Mouse (Mus musculus) liver, embryonic 15.5 days (tissue): ENCODE results near the gene Mn1. TPM values are rescaled to one million over a fixed set of nuclear protein-coding genes. Genes with fewer than 3 reads are reported as not detected.

Experiments used
- ATAC-seq: fragments of 200-750 bp; cut with Nextera tagmentation; 2 replicates; pipeline ENCODE4 v1.8.0; 2017; ENCODE audit warnings: moderate number of reproducible peaks, mild to moderate bottlenecking, moderate library complexity; ENCODE audit not compliant: insufficient read depth
- H3K27ac ChIP-seq: fragments of 300-500 bp; sonication (generic); replicated peaks from 2 replicates; pipeline ENCODE4 v1.5.1; 2015; ENCODE audit warnings: mild to moderate bottlenecking, inconsistent platforms
- H3K27me3 ChIP-seq: fragments of 300-500 bp; sonication (generic); 2 replicates; pipeline ENCODE4 v1.6.1; 2015; ENCODE audit warnings: mild to moderate bottlenecking, inconsistent platforms
- H3K36me3 ChIP-seq: fragments of 300-500 bp; sonication (generic); replicated peaks from 2 replicates; pipeline ENCODE4 v1.6.1; 2015; ENCODE audit warnings: moderate library complexity, mild to moderate bottlenecking, inconsistent platforms
- H3K4me1 ChIP-seq: fragments of 300-500 bp; sonication (generic); replicated peaks from 2 replicates; pipeline ENCODE4 v1.6.1; 2015; ENCODE audit warnings: inconsistent platforms
- H3K4me2 ChIP-seq: fragments of 300-500 bp; sonication (generic); 2 replicates; pipeline ENCODE4 v1.6.1; 2015; ENCODE audit warnings: moderate library complexity, mild to moderate bottlenecking, inconsistent platforms
- H3K4me3 ChIP-seq: fragments of 300-500 bp; sonication (generic); replicated peaks from 2 replicates; pipeline ENCODE4 v1.5.1; 2015; ENCODE audit warnings: mild to moderate bottlenecking, inconsistent platforms
- H3K9ac ChIP-seq: fragments of 300-500 bp; sonication (generic); 2 replicates; pipeline ENCODE4 v1.6.1; 2015; ENCODE audit warnings: moderate library complexity, mild to moderate bottlenecking, inconsistent platforms
- H3K9me3 ChIP-seq: fragments of 300-500 bp; sonication (generic); replicated peaks from 2 replicates; pipeline ENCODE4 v1.6.1; 2016; ENCODE audit warnings: inconsistent platforms
- WGBS: fragments of 180-500 bp; shearing (Covaris S2); methylation state at CpG from one replicate; pipeline ENCODE4 v1.1.7; 2015; ENCODE audit warnings: mixed read lengths; ENCODE audit not compliant: insufficient replicate concordance; 5-methylcytosine and 5-hydroxymethylcytosine counted together
- polyA plus RNA-seq: library from polyadenylated mRNA; unstranded; fragments of >200 nt; fragmentation: Nextera tagmentation; extraction: Ambion mirVana; gene quantifications from 2 replicates; pipeline ENCODE4 v1.2.1, GENCODE M21; 2015

Gene Mn1
- polyA plus RNA-seq, 1 experiment from 2014 or later: 1.2 TPM

- Histone ChIP-seq H3K9me3 (no peaks in the 10 kb centered on the region), H3K27ac (no peak overlapping the region)
These were observed 74.3 kb downstream of the Mn1 start for GRCm38 (mm10) chr5:111491485-111491884.

GRCm38 (mm10) chr5:111500036-111500435, 82.9 kb downstream of the Mn1 start:
- WGBS: 62% methylated on average over 3 of the region's 3 CpGs
- H3K36me3 ChIP-seq: no peaks in the 10 kb centered on the region
- H3K4me1 ChIP-seq: peaks cover 10% of the 10 kb centered on the region; the same call in 1 of the 2 replicates
- H3K9ac ChIP-seq: no peak overlapping the region
- no peaks in the 10 kb centered on the region for H3K9me3 ChIP-seq
- peaks cover 18% of the 10 kb centered on the region; the same call in 1 of the 2 replicates for H3K27me3 ChIP-seq
- no peak overlapping the region for H3K27ac ChIP-seq
- no peak overlapping the region for H3K4me3 ChIP-seq
- no peak overlapping the region for H3K4me2 ChIP-seq
- no peak for ATAC-seq

More at GRCm38 (mm10) chr5:111491485-111491884, 74.3 kb downstream of the Mn1 start:
- WGBS: 36% methylated on average over 1 of the region's 1 CpGs
- Histone ChIP-seq H3K36me3 (no peaks in the 10 kb centered on the region), H3K27me3 (no peaks in the 10 kb centered on the region), H3K4me2 (no peak overlapping the region), H3K4me1 (no peaks in the 10 kb centered on the region), H3K4me3 (no peak overlapping the region), H3K9ac (no peak overlapping the region)
- ATAC-seq: no peak

- no peak overlapping the region for H3K4me2 ChIP-seq
- H3K9ac ChIP-seq: no peak overlapping the region
- no peaks in the 10 kb centered on the region for H3K9me3 ChIP-seq
- peaks cover 18% of the 10 kb centered on the region; the same call in 1 of the 2 replicates for H3K27me3 ChIP-seq
- no peak overlapping the region for H3K27ac ChIP-seq
- 40% methylated on average over 13 of the region's 13 CpGs for WGBS
- no peak overlapping the region for H3K4me3 ChIP-seq
- no peaks in the 10 kb centered on the region for H3K36me3 ChIP-seq
- ATAC-seq: no peak; the same call in 1 of the 2 replicates
- H3K4me1 ChIP-seq: peaks cover 25% of the 10 kb centered on the region
These were observed 84.7 kb downstream of the Mn1 start for GRCm38 (mm10) chr5:111501691-111502441.

DNA sequence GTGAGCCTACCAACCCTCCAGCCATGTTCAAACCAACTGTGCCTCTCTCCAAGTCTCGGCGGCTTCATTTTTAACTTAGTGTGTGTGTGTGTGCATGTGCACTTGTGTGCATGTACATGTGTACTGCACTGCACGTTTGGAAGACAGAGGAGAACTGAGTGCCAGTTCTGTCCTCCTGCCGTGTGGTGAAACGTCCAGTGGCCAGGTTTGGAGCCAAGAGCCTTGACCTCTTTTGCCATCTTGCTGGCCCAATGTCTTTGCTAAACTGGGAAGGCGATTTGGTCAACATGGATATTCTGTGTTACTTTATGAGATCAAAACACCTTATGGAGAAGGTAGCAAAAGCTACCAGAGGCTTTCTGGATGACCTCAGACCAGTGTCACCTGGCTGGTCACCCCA, 88.1 kb downstream of the Mn1 start:
- Histone ChIP-seq H3K4me1 (peaks cover 55% of the 10 kb centered on the region), H3K27me3 (peaks cover 10% of the 10 kb centered on the region; the same call in 1 of the 2 replicates), H3K9me3 (no peaks in the 10 kb centered on the region), H3K4me2 (no peak overlapping the region), H3K36me3 (no peaks in the 10 kb centered on the region), H3K4me3 (no peak overlapping the region), H3K27ac (no peak overlapping the region), H3K9ac (no peak overlapping the region)
- ATAC-seq: no peak
- 67% methylated on average over 6 of the region's 6 CpGs for WGBS

- Histone ChIP-seq H3K4me2 (no peak overlapping the region), H3K9ac (no peak overlapping the region), H3K9me3 (no peaks in the 10 kb centered on the region), H3K27ac (0 out of 2 replicates have a peak overlapping the region, but pooled peaks have one; percentile 19), H3K27me3 (peaks cover 14% of the 10 kb centered on the region; the same call in 1 of the 2 replicates), H3K4me3 (no peak overlapping the region), H3K4me1 (peaks cover 60% of the 10 kb centered on the region), H3K36me3 (no peaks in the 10 kb centered on the region)
- 60% methylated on average over 6 of the region's 6 CpGs for WGBS
- ATAC-seq: no peak
These were observed 88.7 kb downstream of the Mn1 start for GRCm38 (mm10) chr5:111505824-111506223.

DNA sequence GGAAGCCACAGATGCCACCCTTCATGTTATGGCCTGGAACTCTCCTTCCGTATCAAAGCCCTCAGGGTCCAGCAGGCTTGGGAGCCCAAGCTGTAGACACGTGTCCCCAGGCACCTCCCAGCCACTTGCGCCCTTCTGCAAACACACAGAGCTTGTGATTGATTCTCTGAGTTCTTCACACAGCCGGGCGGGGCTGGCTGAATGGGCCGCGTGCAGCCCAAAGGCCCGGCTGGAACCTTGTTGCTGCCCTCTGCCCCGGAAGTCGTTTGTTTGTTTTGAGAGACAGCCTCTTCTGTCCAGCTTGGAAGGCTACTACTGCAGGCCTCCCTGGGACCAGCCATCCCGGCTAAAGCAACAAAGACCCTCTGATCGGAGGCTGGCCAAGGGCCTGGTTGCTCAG, 89.2 kb downstream of the Mn1 start:
- ATAC-seq: peak; percentile 39; the same call in 1 of the 2 replicates
- Histone ChIP-seq H3K4me2 (peak overlapping the region; percentile 41), H3K36me3 (no peaks in the 10 kb centered on the region), H3K9me3 (no peaks in the 10 kb centered on the region), H3K4me3 (no peak overlapping the region), H3K4me1 (peaks cover 59% of the 10 kb centered on the region), H3K9ac (no peak overlapping the region), H3K27ac (peak overlapping the region; percentile 19; the same call in 1 of the 2 replicates), H3K27me3 (peaks cover 14% of the 10 kb centered on the region; the same call in 1 of the 2 replicates)
- WGBS: 28% methylated on average over 12 of the region's 12 CpGs

Other genes starting within 250 kb of the Mn1 start
- gene Pitpnb, start 86.6 kb upstream of the Mn1 start, polyA plus RNA-seq: 33.3 and 36.0 TPM in 2 replicates